Mouse (Mus musculus) liver, embryonic 11.5 days (tissue): ENCODE results near the gene Prss40. TPM values are rescaled to one million over a fixed set of nuclear protein-coding genes. Genes with fewer than 3 reads are reported as not detected.
A peak's percentile ranks its signal among the peaks of the same experiment; 100 is the strongest.
"Not testable (repeated sequence)": the region's sequence is repeated elsewhere in the genome, so short reads cannot be mapped to it uniquely, and the experiment has no call there.

Source experiments
- ATAC-seq: fragments of 200-750 bp; cut with Nextera tagmentation; replicated peaks from 2 replicates; pipeline ENCODE4 v1.8.0; 2017; ENCODE audit warnings: moderate number of reproducible peaks, mild to moderate bottlenecking, moderate TSS enrichment, moderate library complexity; ENCODE audit not compliant: low FRiP score
- DNase-seq: peaks from one replicate; pipeline ENCODE4 v3.0.0-alpha.2; 2017; ENCODE audit warnings: low spot score
- H3K27ac ChIP-seq: fragments of 300-500 bp; sonication (generic); 2 replicates; pipeline ENCODE4 v1.5.1; 2014; ENCODE audit warnings: mild to moderate bottlenecking, low read depth, low read length, control low read depth
- H3K27me3 ChIP-seq: fragments of 300-500 bp; sonication (generic); replicated peaks from 2 replicates; pipeline ENCODE4 v1.6.1; 2014; ENCODE audit warnings: low read length, mixed read lengths; ENCODE audit not compliant: control insufficient read depth, insufficient read depth
- H3K36me3 ChIP-seq: fragments of 300-500 bp; sonication (generic); 2 replicates; pipeline ENCODE4 v1.6.1; 2014; ENCODE audit warnings: mild to moderate bottlenecking, low read length, moderate library complexity, mixed read lengths; ENCODE audit not compliant: control insufficient read depth, insufficient read depth
- H3K4me1 ChIP-seq: fragments of 300-500 bp; sonication (generic); replicated peaks from 2 replicates; pipeline ENCODE4 v1.6.1; 2014; ENCODE audit warnings: low read length, mixed read lengths; ENCODE audit not compliant: control insufficient read depth, insufficient read depth
- H3K4me2 ChIP-seq: fragments of 300-500 bp; sonication (generic); 2 replicates; pipeline ENCODE4 v1.6.1; 2014; ENCODE audit warnings: mild to moderate bottlenecking, control low read depth, moderate library complexity
- H3K4me3 ChIP-seq: fragments of 300-500 bp; sonication (generic); 2 replicates; pipeline ENCODE4 v1.5.1; 2014; ENCODE audit warnings: low read depth, low read length, control low read depth
- H3K9ac ChIP-seq: fragments of 300-500 bp; sonication (generic); 2 replicates; pipeline ENCODE4 v1.6.1; 2014; ENCODE audit warnings: low read depth, low read length, control low read depth
- H3K9me3 ChIP-seq: fragments of 300-500 bp; sonication (generic); 2 replicates; pipeline ENCODE4 v1.6.1; 2016; ENCODE audit warnings: low read length, inconsistent platforms, mixed read lengths; ENCODE audit not compliant: control insufficient read depth
- WGBS: fragments of 180-500 bp; shearing (Covaris S2); extraction: QIAGEN DNeasy Blood & Tissue Kit; methylation state at CpG from one replicate; pipeline ENCODE4 v1.1.7; 2014; 5-methylcytosine and 5-hydroxymethylcytosine counted together
- polyA plus RNA-seq: library from polyadenylated mRNA; unstranded; fragments of >200 nt; fragmentation: Nextera tagmentation; extraction: Ambion mirVana; gene quantifications from 2 replicates; pipeline ENCODE4 v1.2.1, GENCODE M21; 2014

The Prss40 gene
- polyA plus RNA-seq, 1 experiment from 2014 or later = not detected

GRCm38 (mm10) chr1:34522205-34522849, 38.4 kb downstream of the Prss40 start:
- H3K4me2 ChIP-seq = no peak overlapping the region
- DNase-seq = no peak

GRCm38 (mm10) chr1:34518259-34518658, 42.5 kb downstream of the Prss40 start:
- Histone ChIP-seq H3K27ac (no peak overlapping the region), H3K9ac (no peak overlapping the region), H3K4me2 (no peak overlapping the region), H3K4me3 (no peak overlapping the region), H3K36me3 (no peaks in the 10 kb centered on the region), H3K4me1 (no peaks in the 10 kb centered on the region), H3K27me3 (no peaks in the 10 kb centered on the region), H3K9me3 (no peaks in the 10 kb centered on the region)
- ATAC-seq (no peak), DNase-seq (no peak)
- 75% methylated on average over 1 of the region's 1 CpGs for WGBS

More at GRCm38 (mm10) chr1:34522205-34522849, 38.4 kb downstream of the Prss40 start:
- 33% methylated on average over 6 of the region's 6 CpGs for WGBS
- H3K4me3 ChIP-seq = no peak overlapping the region
- no peak overlapping the region for H3K27ac ChIP-seq
- no peak for ATAC-seq
- no peaks in the 10 kb centered on the region for H3K27me3 ChIP-seq
- H3K4me1 ChIP-seq = no peaks in the 10 kb centered on the region
- no peaks in the 10 kb centered on the region for H3K9me3 ChIP-seq
- H3K9ac ChIP-seq = no peak overlapping the region
- no peaks in the 10 kb centered on the region for H3K36me3 ChIP-seq

- not testable (repeated sequence) for H3K9ac ChIP-seq, H3K27me3 ChIP-seq, ATAC-seq, H3K36me3 ChIP-seq, H3K4me2 ChIP-seq, H3K4me1 ChIP-seq, H3K27ac ChIP-seq, H3K9me3 ChIP-seq, H3K4me3 ChIP-seq, DNase-seq
- 11% methylated on average over 1 of the region's 1 CpGs for WGBS
These were observed 42.9 kb downstream of the Prss40 start for GRCm38 (mm10) chr1:34517797-34518196.

- not testable (repeated sequence) for H3K4me3 ChIP-seq, H3K4me1 ChIP-seq, ATAC-seq, DNase-seq, H3K9me3 ChIP-seq, H3K27me3 ChIP-seq, H3K9ac ChIP-seq, H3K27ac ChIP-seq, H3K36me3 ChIP-seq, H3K4me2 ChIP-seq
- 14% methylated on average over 6 of the region's 6 CpGs for WGBS
These were observed 43.4 kb downstream of the Prss40 start for GRCm38 (mm10) chr1:34517297-34517696.

- Histone ChIP-seq H3K27me3 (no peaks in the 10 kb centered on the region), H3K4me2 (no peak overlapping the region), H3K4me1 (no peaks in the 10 kb centered on the region), H3K36me3 (no peaks in the 10 kb centered on the region), H3K9ac (no peak overlapping the region), H3K4me3 (no peak overlapping the region), H3K27ac (no peak overlapping the region), H3K9me3 (no peaks in the 10 kb centered on the region)
- ATAC-seq (no peak), DNase-seq (no peak)
- WGBS = 28% methylated on average over 5 of the region's 5 CpGs
These were observed 44.1 kb downstream of the Prss40 start for GRCm38 (mm10) chr1:34516595-34516994.

- H3K27me3 ChIP-seq = no peaks in the 10 kb centered on the region
- 73% methylated on average over 4 of the region's 4 CpGs for WGBS
- no peak for ATAC-seq
These were observed 47.7 kb downstream of the Prss40 start for GRCm38 (mm10) chr1:34513068-34513467.

GRCm38 (mm10) chr1:34511027-34511426, 49.7 kb downstream of the Prss40 start:
- H3K4me1 ChIP-seq = no peaks in the 10 kb centered on the region
- H3K36me3 ChIP-seq = no peaks in the 10 kb centered on the region
- DNase-seq (peak; percentile 45), ATAC-seq (peak; percentile 58; the same call in 1 of the 2 replicates)
- H3K4me3 ChIP-seq = no peak overlapping the region
- no peak overlapping the region for H3K27ac ChIP-seq
- H3K9ac ChIP-seq = no peak overlapping the region
- H3K4me2 ChIP-seq = no peak overlapping the region
- 9% methylated on average over 3 of the region's 3 CpGs for WGBS
- H3K27me3 ChIP-seq = no peaks in the 10 kb centered on the region
- no peaks in the 10 kb centered on the region for H3K9me3 ChIP-seq

More at GRCm38 (mm10) chr1:34513068-34513467, 47.7 kb downstream of the Prss40 start:
- Histone ChIP-seq H3K4me2 (no peak overlapping the region), H3K4me3 (no peak overlapping the region), H3K9ac (no peak overlapping the region), H3K27ac (no peak overlapping the region), H3K9me3 (no peaks in the 10 kb centered on the region), H3K4me1 (no peaks in the 10 kb centered on the region), H3K36me3 (no peaks in the 10 kb centered on the region)
- DNase-seq = no peak

GRCm38 (mm10) chr1:34510575-34510981, 50.2 kb downstream of the Prss40 start:
- H3K9ac ChIP-seq = no peak overlapping the region
- H3K4me1 ChIP-seq = no peaks in the 10 kb centered on the region
- ATAC-seq (peak; percentile 45; the same call in 1 of the 2 replicates), DNase-seq (no peak)
- H3K27ac ChIP-seq = no peak overlapping the region
- H3K36me3 ChIP-seq = no peaks in the 10 kb centered on the region
- H3K9me3 ChIP-seq = no peaks in the 10 kb centered on the region
- H3K4me3 ChIP-seq = no peak overlapping the region
- H3K4me2 ChIP-seq = peak overlapping the region; percentile 46
- H3K27me3 ChIP-seq = no peaks in the 10 kb centered on the region
- 5% methylated on average over 7 of the region's 7 CpGs for WGBS

- no peak overlapping the region for H3K27ac ChIP-seq
- H3K9me3 ChIP-seq = no peaks in the 10 kb centered on the region
- H3K36me3 ChIP-seq = no peaks in the 10 kb centered on the region
- no peak overlapping the region for H3K4me3 ChIP-seq
- no peaks in the 10 kb centered on the region for H3K27me3 ChIP-seq
- no peak overlapping the region for H3K9ac ChIP-seq
- no peak for ATAC-seq
- WGBS = 86% methylated on average over 3 of the region's 3 CpGs
- H3K4me1 ChIP-seq = no peaks in the 10 kb centered on the region
- no peak for DNase-seq
- H3K4me2 ChIP-seq = no peak overlapping the region
These were observed 52.8 kb downstream of the Prss40 start for GRCm38 (mm10) chr1:34507986-34508385.
